Mouse (Mus musculus): ENCODE measurements around the gene Tor1a. TPM values are rescaled to one million over a fixed set of nuclear protein-coding genes. Genes with fewer than 3 reads are reported as not detected.
"Not testable (repeated sequence)": the region's sequence is repeated elsewhere in the genome, so short reads cannot be mapped to it uniquely, and the experiment has no call there.

Tor1a gene
- polyA plus RNA-seq, 1 experiment from 2014 or later = 71.6 TPM

GRCm38 (mm10) chr2:30937731-30938130, 30.0 kb downstream of the Tor1a start:
- no peak for TF ChIP-seq CTCF (IDR thresholded peaks at IDR 0.05; ENCODE audit: low read depth)
- Histone ChIP-seq H3K36me3 (ENCODE audit: insufficient read depth) (no peaks in the 10 kb centered on the region), H3K9me3 (ENCODE audit: low read depth, low read length) (no peaks in the 10 kb centered on the region), H3K4me1 (ENCODE audit: insufficient read depth) (no peaks in the 10 kb centered on the region), H3K4me2 (no peak overlapping the region), H3K27me3 (ENCODE audit: insufficient read depth, low read length) (no peaks in the 10 kb centered on the region), H3K27ac (ENCODE audit: low read depth) (no peak overlapping the region), H3K4me3 (ENCODE audit: low read depth, low read length) (no peak overlapping the region), H3K9ac (no peak overlapping the region)
- DNase-seq (peak; percentile 28), ATAC-seq (ENCODE audit: insufficient read depth) (no peak)
- 58% methylated on average over 8 of the region's 8 CpGs for WGBS

GRCm38 (mm10) chr2:30936808-30937207, 30.9 kb downstream of the Tor1a start:
- H3K4me1 ChIP-seq (ENCODE audit: insufficient read depth) = no peaks in the 10 kb centered on the region
- H3K9ac ChIP-seq = no peak overlapping the region
- no peaks in the 10 kb centered on the region for H3K9me3 ChIP-seq (ENCODE audit: low read depth, low read length)
- no peak overlapping the region for H3K4me2 ChIP-seq
- DNase-seq (no peak), ATAC-seq (ENCODE audit: insufficient read depth) (no peak)
- H3K36me3 ChIP-seq (ENCODE audit: insufficient read depth) = no peaks in the 10 kb centered on the region
- no peak for TF ChIP-seq CTCF (IDR thresholded peaks at IDR 0.05; ENCODE audit: low read depth)
- H3K4me3 ChIP-seq (ENCODE audit: low read depth, low read length) = no peak overlapping the region
- no peak overlapping the region for H3K27ac ChIP-seq (ENCODE audit: low read depth)
- no peaks in the 10 kb centered on the region for H3K27me3 ChIP-seq (ENCODE audit: insufficient read depth, low read length)
- 79% methylated on average over 3 of the region's 3 CpGs for WGBS

- H3K36me3 ChIP-seq (ENCODE audit: insufficient read depth) = no peaks in the 10 kb centered on the region
- no peak for ATAC-seq (ENCODE audit: insufficient read depth)
- no peaks in the 10 kb centered on the region for H3K27me3 ChIP-seq (ENCODE audit: insufficient read depth, low read length)
- H3K4me3 ChIP-seq (ENCODE audit: low read depth, low read length) = no peak overlapping the region
- H3K4me1 ChIP-seq (ENCODE audit: insufficient read depth) = peaks cover 7% of the 10 kb centered on the region; the same call in 1 of the 2 replicates
- WGBS = 19% methylated on average over 7 of the region's 7 CpGs
- no peaks in the 10 kb centered on the region for H3K9me3 ChIP-seq (ENCODE audit: low read depth, low read length)
- no peak overlapping the region for H3K4me2 ChIP-seq
- no peak overlapping the region for H3K27ac ChIP-seq (ENCODE audit: low read depth)
- H3K9ac ChIP-seq = no peak overlapping the region
- peak; percentile 92 for DNase-seq
- TF ChIP-seq CTCF (IDR thresholded peaks at IDR 0.05; ENCODE audit: low read depth) = peak; percentile 95
Observed at GRCm38 (mm10) chr2:30933917-30934450, 33.7 kb downstream of the Tor1a start.

- H3K4me1 ChIP-seq (ENCODE audit: insufficient read depth) = peaks cover 9% of the 10 kb centered on the region
- DNase-seq (no peak), ATAC-seq (ENCODE audit: insufficient read depth) (no peak)
- H3K4me3 ChIP-seq (ENCODE audit: low read depth, low read length) = no peak overlapping the region
- no peaks in the 10 kb centered on the region for H3K27me3 ChIP-seq (ENCODE audit: insufficient read depth, low read length)
- H3K36me3 ChIP-seq (ENCODE audit: insufficient read depth) = no peaks in the 10 kb centered on the region
- no peak for TF ChIP-seq CTCF (IDR thresholded peaks at IDR 0.05; ENCODE audit: low read depth)
- 59% methylated on average over 6 of the region's 6 CpGs for WGBS
- H3K4me2 ChIP-seq = no peak overlapping the region
- no peaks in the 10 kb centered on the region for H3K9me3 ChIP-seq (ENCODE audit: low read depth, low read length)
- no peak overlapping the region for H3K27ac ChIP-seq (ENCODE audit: low read depth)
- H3K9ac ChIP-seq = no peak overlapping the region
Observed at GRCm38 (mm10) chr2:30933032-30933431, 34.7 kb downstream of the Tor1a start.

- no peak overlapping the region for H3K27ac ChIP-seq (ENCODE audit: low read depth)
- H3K27me3 ChIP-seq (ENCODE audit: insufficient read depth, low read length) = no peaks in the 10 kb centered on the region
- DNase-seq (no peak), ATAC-seq (ENCODE audit: insufficient read depth) (no peak)
- H3K4me1 ChIP-seq (ENCODE audit: insufficient read depth) = peaks cover 15% of the 10 kb centered on the region
- no peaks in the 10 kb centered on the region for H3K9me3 ChIP-seq (ENCODE audit: low read depth, low read length)
- H3K36me3 ChIP-seq (ENCODE audit: insufficient read depth) = no peaks in the 10 kb centered on the region
- no peak overlapping the region for H3K4me3 ChIP-seq (ENCODE audit: low read depth, low read length)
- no peak for TF ChIP-seq CTCF (IDR thresholded peaks at IDR 0.05; ENCODE audit: low read depth)
- no peak overlapping the region for H3K4me2 ChIP-seq
- WGBS = 72% methylated on average over 3 of the region's 3 CpGs
- H3K9ac ChIP-seq = no peak overlapping the region
Observed at GRCm38 (mm10) chr2:30931922-30932321, 35.8 kb downstream of the Tor1a start.

- H3K4me3 ChIP-seq (ENCODE audit: low read depth, low read length); H3K27ac ChIP-seq (ENCODE audit: low read depth); H3K9ac ChIP-seq; H3K9me3 ChIP-seq (ENCODE audit: low read depth, low read length); ATAC-seq (ENCODE audit: insufficient read depth); H3K27me3 ChIP-seq (ENCODE audit: insufficient read depth, low read length); H3K4me2 ChIP-seq; H3K36me3 ChIP-seq (ENCODE audit: insufficient read depth); DNase-seq: not testable (repeated sequence)
- 80% methylated on average over 2 of the region's 2 CpGs for WGBS
- peaks cover 21% of the 10 kb centered on the region for H3K4me1 ChIP-seq (ENCODE audit: insufficient read depth)
Observed at GRCm38 (mm10) chr2:30930846-30931245, 36.9 kb downstream of the Tor1a start.

GRCm38 (mm10) chr2:30929483-30930045, 38.2 kb downstream of the Tor1a start, which contains the start of gene Ptges:
Gene Ptges, minus strand, starts transcription at chr2:30929863.
- H3K9ac ChIP-seq = peak within 1 kb of the TSS; percentile 23
- DNase-seq (peak; percentile 88), ATAC-seq (ENCODE audit: insufficient read depth) (peak; percentile 33; the same call in 1 of the 2 replicates)
- H3K4me3 ChIP-seq (ENCODE audit: low read depth, low read length) = peak within 1 kb of the TSS; percentile 27
- no peaks in the 10 kb centered on the region for H3K9me3 ChIP-seq (ENCODE audit: low read depth, low read length)
- WGBS = 2% methylated on average over 23 of the region's 23 CpGs
- H3K27ac ChIP-seq (ENCODE audit: low read depth) = peak within 1 kb of the TSS; percentile 71; the same call in 1 of the 2 replicates
- H3K36me3 ChIP-seq (ENCODE audit: insufficient read depth) = no peaks in the 10 kb centered on the region
- peak; percentile 76 for TF ChIP-seq CTCF (IDR thresholded peaks at IDR 0.05; ENCODE audit: low read depth)
- peaks cover 27% of the 10 kb centered on the region for H3K4me1 ChIP-seq (ENCODE audit: insufficient read depth)
- H3K4me2 ChIP-seq = peak within 1 kb of the TSS; percentile 66
- no peaks in the 10 kb centered on the region for H3K27me3 ChIP-seq (ENCODE audit: insufficient read depth, low read length)
